Mouse (Mus musculus): ENCODE measurements around the gene Gm10322.

Gene Gm10322

DNA sequence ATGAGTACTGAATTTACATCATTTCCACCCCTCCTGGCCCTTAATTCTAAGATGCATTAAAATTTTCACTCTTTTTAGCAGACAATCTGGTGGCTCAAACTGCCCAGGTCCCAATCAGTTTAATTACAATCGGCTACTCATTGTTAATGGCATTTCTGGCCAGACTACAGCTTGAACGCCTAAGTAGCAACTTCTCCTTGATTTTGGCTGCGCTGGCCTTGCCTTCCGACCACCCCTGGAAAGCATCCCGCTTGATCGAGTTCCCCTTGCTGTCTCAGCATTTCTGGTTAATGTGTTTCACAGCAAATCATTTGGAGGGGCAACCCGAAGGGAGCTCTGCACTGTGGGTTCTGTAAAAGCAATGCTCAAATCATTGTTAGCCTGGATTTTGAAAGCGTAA is 13.8 kb upstream of the Gm10322 start:
- no peak for DNase-seq (ENCODE audit: low spot score in 2 of 2)

DNA sequence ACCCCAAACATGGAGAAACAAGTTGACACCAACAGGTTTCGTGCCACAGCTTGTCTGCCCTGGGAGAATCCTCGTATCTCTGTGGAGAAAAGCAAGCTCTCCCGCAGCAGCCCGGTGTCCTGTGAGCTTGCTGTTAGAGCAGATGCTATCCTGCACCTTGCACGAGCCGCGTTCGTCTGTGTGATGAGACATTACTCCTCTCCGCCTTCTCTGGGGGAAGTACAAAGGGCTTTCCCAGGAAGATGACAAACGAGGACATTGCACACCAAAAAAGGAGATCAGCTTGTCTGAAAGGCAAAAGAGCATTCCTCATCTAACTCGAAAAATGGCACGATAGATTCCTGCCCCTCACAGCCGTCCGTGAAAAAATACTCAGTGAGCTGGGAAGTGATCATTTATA is 13.0 kb upstream of the Gm10322 start:
- no peak for DNase-seq (ENCODE audit: low spot score in 2 of 2)

- DNase-seq (ENCODE audit: low spot score in 2 of 2), result no peak
Measured at GRCm38 (mm10) chr10:59603843-59604242, 12.0 kb upstream of the Gm10322 start.

DNA sequence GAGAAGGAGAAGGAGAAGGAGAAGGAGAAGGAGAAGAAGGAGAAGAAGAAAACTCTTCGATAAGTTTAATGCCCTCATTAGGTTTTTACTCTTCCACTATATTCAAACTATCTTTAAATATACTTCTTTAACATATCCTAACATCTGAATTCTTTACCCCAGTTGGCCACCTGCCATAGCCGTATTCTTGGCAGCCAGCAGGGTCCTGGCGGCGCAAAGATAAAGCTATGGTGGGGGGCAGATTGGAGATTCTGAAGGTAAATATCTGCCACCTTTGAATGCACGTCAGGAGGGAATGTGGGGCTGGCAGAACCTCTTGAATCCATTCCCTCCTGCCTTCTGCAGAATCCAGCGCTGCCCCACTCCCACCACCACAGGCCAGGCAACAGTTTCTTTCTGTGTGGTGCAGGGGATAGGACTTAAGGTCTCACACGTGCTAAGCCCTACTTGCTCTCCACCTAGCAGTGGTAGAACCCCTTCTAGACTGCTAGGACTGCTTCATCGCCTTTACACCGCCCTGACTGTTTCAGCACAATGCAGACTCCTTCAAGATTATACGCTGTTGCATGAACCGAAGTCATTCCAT is 10.9 kb upstream of the Gm10322 start:
- DNase-seq (ENCODE audit: low spot score in 2 of 2), result no peak

DNA sequence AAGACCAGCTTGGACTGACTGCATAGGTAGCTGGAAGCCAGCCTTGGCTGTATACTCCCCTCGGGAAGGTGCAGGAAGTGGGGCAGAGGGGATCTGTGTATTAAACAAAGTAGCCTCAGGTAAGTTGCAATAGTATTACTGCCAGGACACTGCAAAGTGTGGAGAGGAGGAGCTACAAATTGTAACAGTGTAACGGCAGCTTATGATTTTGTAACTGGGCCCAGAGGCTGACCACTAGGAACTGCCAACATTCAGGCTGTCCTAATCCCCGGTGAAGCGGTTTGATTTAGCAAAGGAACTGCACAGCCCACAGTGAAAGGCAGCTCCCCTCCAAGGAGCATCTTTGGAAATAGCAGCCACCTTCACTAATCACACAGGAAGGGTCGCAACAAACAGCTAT is 2.6 kb upstream of the Gm10322 start:
- DNase-seq (ENCODE audit: low spot score in 2 of 2), result no peak

DNA sequence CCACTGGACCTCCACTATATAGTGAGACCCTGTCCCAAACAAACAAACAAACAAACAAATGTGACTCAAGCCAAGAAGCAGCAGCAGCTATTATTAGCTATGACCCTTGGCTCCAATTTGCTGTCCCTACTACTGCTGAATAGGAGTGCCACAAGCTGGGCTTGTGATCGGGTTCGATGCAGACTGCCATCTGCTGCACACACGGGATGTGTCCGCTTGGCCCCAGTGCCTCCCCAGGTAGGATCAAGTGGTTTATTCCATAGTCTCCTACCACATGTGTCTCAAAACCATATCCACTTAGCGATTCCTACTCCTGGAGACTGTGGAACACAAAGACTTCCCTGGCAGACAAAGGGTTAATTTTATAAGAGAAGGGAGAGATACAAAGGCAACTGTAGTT is 1.7 kb upstream of the Gm10322 start:
- no peak for DNase-seq (ENCODE audit: low spot score in 2 of 2)

- no peak for DNase-seq (ENCODE audit: low spot score in 2 of 2)
Measured at GRCm38 (mm10) chr10:59615411-59615810, 452 bp upstream of the Gm10322 start.

DNA sequence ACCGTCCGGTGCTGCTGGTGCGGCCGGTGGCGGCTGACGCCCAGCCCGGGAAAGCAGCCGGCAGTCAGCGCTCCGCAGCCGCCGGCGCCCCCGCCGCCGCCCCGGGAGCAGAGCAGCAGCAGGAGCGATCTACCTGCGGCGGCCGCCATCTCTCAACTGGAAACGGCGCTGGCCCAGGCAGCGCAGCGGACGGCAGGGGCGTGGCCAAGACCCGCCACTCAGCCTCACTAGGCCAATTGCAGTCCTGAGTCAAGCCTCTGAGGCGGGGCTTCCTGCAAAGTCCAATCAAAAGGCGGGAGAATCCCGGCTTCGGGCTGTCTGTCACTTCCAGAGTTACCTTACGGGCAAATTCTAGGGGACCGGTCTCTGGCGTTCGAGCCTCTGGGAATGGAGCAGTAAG is 659 bp downstream of the Gm10322 start, which contains the start of gene Mcu:
TSS of gene Mcu (minus strand) at position 171 of the 400 bp plus-strand sequence.
- DNase-seq (ENCODE audit: low spot score in 2 of 2), result peak; percentile 89 to 94

DNA sequence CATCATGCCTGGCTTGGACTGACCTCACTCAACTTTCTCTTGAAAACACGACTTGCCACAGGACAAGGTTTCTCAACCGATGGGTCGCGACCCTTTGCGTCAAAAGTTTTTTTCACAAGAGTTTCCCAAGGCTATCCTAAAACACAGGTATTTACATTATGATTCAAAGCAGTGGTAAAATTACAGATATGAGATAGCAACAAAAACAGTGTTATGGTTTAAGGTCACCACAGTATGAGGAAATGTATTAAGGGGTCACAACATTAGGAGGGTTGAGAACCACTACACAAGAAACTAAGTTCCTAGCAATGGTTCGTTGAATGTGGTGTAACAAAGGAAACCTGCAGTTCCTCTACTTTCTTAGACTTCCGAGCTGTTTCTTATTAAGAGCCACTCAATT is 1.9 kb downstream of the Gm10322 start:
- DNase-seq (ENCODE audit: low spot score in 2 of 2), result no peak

- no peak for DNase-seq (ENCODE audit: low spot score in 2 of 2)
Measured at GRCm38 (mm10) chr10:59621355-59621754, 5.5 kb downstream of the Gm10322 start.

DNA sequence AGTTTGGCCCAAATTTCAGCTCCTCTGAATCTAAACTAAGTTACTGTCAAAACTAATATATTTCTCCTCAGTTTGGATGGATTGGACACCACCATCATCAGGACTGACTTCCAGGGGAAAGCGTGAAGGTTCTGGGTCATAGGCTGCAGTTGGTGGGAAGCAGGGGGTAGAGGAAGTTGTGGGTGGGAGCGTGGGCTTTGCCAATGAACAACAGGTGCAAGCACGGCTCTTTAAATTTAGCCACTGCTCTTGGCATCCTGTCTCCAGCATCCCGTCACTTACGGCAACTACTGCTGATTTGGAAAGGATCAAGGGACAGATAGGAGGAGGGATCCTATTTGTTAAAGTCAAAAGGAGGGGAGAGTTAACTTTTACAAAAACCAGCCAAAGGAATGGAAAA is 7.6 kb downstream of the Gm10322 start:
- peak; percentile 56 to 60 for DNase-seq (ENCODE audit: low spot score in 2 of 2)

- DNase-seq (ENCODE audit: low spot score in 2 of 2), result no peak
Measured at GRCm38 (mm10) chr10:59628641-59629505, 13.0 kb downstream of the Gm10322 start.

GRCm38 (mm10) chr10:59629506-59629782 is 13.6 kb downstream of the Gm10322 start:
- no peak for DNase-seq (ENCODE audit: low spot score in 2 of 2)

DNA sequence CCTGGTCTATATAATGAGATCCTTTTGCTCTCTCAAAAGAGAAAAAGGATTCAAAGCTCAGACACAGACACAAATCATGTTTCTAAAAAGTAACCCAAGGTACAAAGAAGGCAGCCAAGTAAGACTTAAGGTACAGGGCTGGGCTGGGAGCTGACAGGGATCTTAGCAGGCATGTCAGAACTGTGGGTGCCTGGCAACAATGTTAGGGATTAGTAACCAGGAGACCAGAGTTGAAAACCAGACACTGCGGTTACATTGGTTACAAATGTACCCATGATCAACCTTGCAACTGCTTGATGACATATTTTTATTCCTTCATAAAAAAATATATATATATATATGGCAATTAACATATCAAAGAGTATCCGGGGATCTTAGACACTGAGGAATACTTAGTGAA is 20.2 kb downstream of the Gm10322 start:
- DNase-seq (ENCODE audit: low spot score in 2 of 2), result no peak

GRCm38 (mm10) chr10:59636751-59637533 is 21.1 kb downstream of the Gm10322 start:
- DNase-seq (ENCODE audit: low spot score in 2 of 2), result no peak

GRCm38 (mm10) chr10:59637596-59638124 is 21.8 kb downstream of the Gm10322 start:
- no peak for DNase-seq (ENCODE audit: low spot score in 2 of 2)

GRCm38 (mm10) chr10:59638576-59638975 is 22.7 kb downstream of the Gm10322 start:
- DNase-seq (ENCODE audit: low spot score in 2 of 2), result no peak

GRCm38 (mm10) chr10:59642659-59643377 is 27.0 kb downstream of the Gm10322 start:
- no peak for DNase-seq (ENCODE audit: low spot score in 2 of 2)

GRCm38 (mm10) chr10:59643645-59644044 is 27.8 kb downstream of the Gm10322 start:
- no peak for DNase-seq (ENCODE audit: low spot score in 2 of 2)

GRCm38 (mm10) chr10:59644710-59645109 is 28.8 kb downstream of the Gm10322 start:
- no peak for DNase-seq (ENCODE audit: low spot score in 2 of 2)

GRCm38 (mm10) chr10:59645153-59645552 is 29.3 kb downstream of the Gm10322 start:
- DNase-seq (ENCODE audit: low spot score in 2 of 2), result no peak
